Mouse (Mus musculus): ENCODE data around the gene Ifngr1. TPM values are rescaled to one million over a fixed set of nuclear protein-coding genes. Genes with fewer than 3 reads are reported as not detected.
A peak's percentile ranks its signal among the peaks of the same experiment; 100 is the strongest.

Gene Ifngr1
- 10 to 100 TPM; 25.7 to 28.1 TPM for total RNA-seq (2021)
- long read RNA-seq, experiment 1, transcript Ifngr1-201 (7 exons, 2,112 nt) = major isoform, 38 of 44 reads
- long read RNA-seq, experiment 1, partial matches to known transcripts = 1 of 44 reads
- long read RNA-seq, experiment 1, other reads (novel, unspliced or antisense) = 4 of 44 reads
- long read RNA-seq, experiment 2, transcript Ifngr1-201 (7 exons, 2,112 nt) = major isoform, 25 of 31 reads
- long read RNA-seq, experiment 2, partial matches to known transcripts = 1 of 31 reads
- long read RNA-seq, experiment 2, other reads (novel, unspliced or antisense) = 3 of 31 reads

GRCm38 (mm10) chr10:19591641-19592441, at the start of gene Ifngr1:
TSS of gene Ifngr1 (plus strand) at chr10:19591949.
- peak; percentile 99 to 100 for DNase-seq
- intact Hi-C loops (cut with DNase I) = no loop called here

DNA sequence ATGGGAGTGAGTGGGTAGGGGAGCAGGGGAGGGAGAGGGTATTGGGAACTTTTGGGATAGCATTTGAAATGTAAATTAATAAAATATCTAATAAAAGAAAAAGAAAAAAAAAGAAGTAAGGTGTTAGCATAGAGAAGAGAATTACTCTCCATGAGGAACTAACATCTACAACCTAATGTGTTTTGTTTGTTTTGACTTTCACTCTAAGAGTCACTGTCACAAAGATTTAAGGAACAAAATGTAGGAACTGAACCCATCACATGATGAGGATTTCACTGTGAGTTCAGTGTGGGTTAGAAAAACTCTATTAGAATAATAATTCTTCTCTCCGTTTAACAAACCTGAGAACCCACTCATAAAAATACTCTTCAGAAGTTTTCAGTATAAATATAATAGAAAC, 44.9 kb upstream of the Ifngr1 start:
- intact Hi-C loops (cut with DNase I) = no loop called here

GRCm38 (mm10) chr10:19548016-19548415, 43.7 kb upstream of the Ifngr1 start:
- intact Hi-C loops (cut with DNase I) = no loop called here
- DNase-seq = no peak

More for the DNA sequence above, 44.9 kb upstream of the Ifngr1 start:
- no peak for DNase-seq

- intact Hi-C loops (cut with DNase I) = no loop called here
- no peak for DNase-seq
These were observed 43.3 kb upstream of the Ifngr1 start for GRCm38 (mm10) chr10:19548491-19548890.

GRCm38 (mm10) chr10:19551585-19551984, 40.2 kb upstream of the Ifngr1 start:
- intact Hi-C loops (cut with DNase I) = no loop called here
- DNase-seq = no peak

GRCm38 (mm10) chr10:19553857-19554256, 37.9 kb upstream of the Ifngr1 start:
- intact Hi-C loops (cut with DNase I) = no loop called here
- DNase-seq = no peak

- intact Hi-C loops (cut with DNase I) = no loop called here
These were observed 34.1 kb upstream of the Ifngr1 start for GRCm38 (mm10) chr10:19557696-19558095.

DNA sequence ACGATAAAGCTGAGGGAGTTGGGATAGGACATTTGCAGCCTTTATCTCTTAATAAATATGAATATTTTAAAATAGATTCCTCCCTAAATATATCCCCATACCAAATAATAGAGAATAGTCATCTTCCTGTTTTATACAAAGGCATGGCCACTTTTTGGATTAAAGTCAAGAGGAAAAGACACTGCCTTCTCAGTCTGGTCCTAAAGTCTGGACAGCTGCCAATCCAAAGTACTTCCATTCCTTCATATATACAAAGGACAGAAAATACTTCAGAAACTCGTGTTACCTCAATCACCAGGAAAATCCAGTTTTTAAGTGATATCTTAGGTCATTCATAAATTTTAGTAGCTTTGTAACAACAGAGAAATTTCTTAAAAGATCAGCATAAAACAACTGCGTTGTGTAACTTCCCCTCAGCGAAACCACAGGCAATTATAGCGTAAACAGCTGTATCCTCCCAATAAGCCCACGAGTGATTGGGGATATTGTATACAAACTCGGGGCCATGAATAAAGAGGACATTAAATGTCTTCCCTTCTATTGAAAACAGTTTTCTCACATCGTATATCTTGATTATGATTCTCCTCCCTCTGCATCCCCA, 32.1 kb upstream of the Ifngr1 start:
- intact Hi-C loops (cut with DNase I) = no loop called here
- no peak for DNase-seq

More at GRCm38 (mm10) chr10:19557696-19558095, 34.1 kb upstream of the Ifngr1 start:
- no peak for DNase-seq

- no peak for DNase-seq
- intact Hi-C loops (cut with DNase I) = no loop called here
These were observed 29.2 kb upstream of the Ifngr1 start for GRCm38 (mm10) chr10:19562598-19562997.

- peak; percentile 32 to 46 for DNase-seq
- intact Hi-C loops (cut with DNase I) = no loop called here
These were observed 28.3 kb upstream of the Ifngr1 start for GRCm38 (mm10) chr10:19563443-19563861.

- intact Hi-C loops (cut with DNase I) = no loop called here
- no peak for DNase-seq
These were observed 24.3 kb upstream of the Ifngr1 start for GRCm38 (mm10) chr10:19567481-19567880.

DNA sequence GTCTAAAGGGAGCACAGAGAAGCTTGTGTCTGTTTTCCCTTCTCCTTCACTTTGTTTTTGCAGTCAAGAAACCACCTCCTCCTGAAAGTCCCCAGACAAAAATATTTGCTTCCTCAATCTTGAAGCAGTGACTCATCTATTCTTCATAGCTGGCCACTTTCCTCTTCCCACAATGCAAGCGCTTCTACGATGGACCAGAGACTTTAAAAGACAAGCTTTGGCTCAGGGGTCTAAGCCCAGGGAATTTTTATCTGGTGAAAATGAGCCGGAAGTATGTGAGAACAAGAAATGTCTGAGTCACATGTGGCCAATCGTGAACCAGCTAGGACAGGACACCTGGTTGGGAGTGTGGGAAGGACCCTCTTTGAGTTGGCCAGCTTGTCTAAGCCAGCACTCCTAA, 21.5 kb upstream of the Ifngr1 start:
- no peak for DNase-seq

DNA sequence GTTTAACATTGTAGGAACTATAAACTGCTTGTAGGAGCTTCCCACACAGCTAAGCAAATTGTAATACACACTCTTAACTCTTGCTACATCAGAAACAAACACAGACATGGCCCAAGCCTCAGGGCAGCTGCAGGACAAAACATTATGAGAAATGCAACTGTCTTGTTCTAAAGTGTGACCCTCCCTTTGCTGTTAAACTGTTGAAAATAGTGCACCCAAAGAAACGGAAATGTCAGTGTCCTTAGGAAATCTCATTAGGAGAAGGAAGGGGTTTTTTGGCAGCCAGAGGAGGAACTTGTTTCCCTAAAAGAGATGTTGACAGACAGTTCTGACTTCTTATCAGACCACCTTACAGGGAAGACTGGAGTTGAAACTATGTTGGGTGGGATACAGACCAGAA, 21.0 kb upstream of the Ifngr1 start:
- no peak for DNase-seq
- intact Hi-C loops (cut with DNase I) = no loop called here

More for the DNA sequence above, 21.5 kb upstream of the Ifngr1 start:
- intact Hi-C loops (cut with DNase I) = no loop called here

DNA sequence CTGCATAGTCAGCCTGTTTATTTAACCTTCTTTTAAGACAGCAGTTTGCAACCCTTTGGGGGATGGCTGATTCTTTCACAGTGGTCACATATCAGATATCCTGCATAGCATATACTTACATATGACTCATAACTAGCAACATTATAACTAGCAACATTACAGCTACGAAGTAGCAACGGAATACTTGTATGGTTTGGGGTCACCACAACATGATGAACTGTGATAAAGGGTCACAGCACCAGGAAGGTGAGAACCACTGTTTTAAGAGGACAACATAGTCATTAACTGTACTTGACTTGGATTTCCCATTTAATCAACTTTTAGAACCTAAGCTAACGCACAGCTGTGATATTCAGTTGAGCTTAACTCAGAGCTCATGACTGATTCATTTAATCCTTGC, 14.2 kb upstream of the Ifngr1 start:
- intact Hi-C loops (cut with DNase I) = no loop called here
- DNase-seq = no peak

GRCm38 (mm10) chr10:19578001-19578400, 13.7 kb upstream of the Ifngr1 start:
- DNase-seq = no peak
- intact Hi-C loops (cut with DNase I) = no loop called here

- DNase-seq = no peak
- intact Hi-C loops (cut with DNase I) = no loop called here
These were observed 13.3 kb upstream of the Ifngr1 start for GRCm38 (mm10) chr10:19578409-19578986.

GRCm38 (mm10) chr10:19580660-19581059, 11.1 kb upstream of the Ifngr1 start:
- DNase-seq = no peak
- intact Hi-C loops (cut with DNase I) = no loop called here

DNA sequence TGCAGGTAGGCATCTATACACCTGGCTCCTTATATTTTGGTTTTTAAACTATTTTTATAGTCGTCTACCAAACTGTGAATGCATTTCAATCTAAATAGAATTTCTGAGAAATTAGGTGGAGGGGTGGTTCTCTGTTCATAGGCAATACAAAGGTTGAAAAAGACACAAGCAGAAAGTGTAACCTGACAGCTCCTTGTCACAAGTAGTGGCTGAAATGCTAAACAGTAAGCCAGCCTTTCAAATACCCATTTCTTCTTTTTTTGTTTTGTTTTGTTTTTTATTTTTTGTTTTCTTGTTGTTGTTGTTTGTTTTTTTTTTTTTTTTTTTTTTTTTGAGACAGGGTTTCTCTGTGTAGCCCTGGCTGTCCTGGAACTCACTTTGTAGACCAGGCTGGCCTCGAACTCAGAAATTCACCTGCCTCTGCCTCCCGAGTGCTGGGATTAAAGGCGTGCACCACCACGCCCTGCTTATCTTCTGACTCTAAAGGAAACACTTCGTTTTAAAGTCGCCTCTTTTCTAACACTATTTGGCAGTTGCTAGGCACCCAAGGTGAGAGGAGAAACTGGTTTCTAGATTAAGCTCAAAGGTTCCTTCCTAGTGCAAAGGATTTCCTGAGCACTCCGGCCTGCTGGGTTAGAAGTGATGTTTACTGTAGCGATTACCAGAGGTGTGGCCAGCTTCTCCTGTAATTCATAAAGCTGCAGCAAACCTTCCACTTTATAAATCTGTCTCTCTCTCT, 9.7 kb upstream of the Ifngr1 start:
- no peak for DNase-seq
- intact Hi-C loops (cut with DNase I) = no loop called here

DNA sequence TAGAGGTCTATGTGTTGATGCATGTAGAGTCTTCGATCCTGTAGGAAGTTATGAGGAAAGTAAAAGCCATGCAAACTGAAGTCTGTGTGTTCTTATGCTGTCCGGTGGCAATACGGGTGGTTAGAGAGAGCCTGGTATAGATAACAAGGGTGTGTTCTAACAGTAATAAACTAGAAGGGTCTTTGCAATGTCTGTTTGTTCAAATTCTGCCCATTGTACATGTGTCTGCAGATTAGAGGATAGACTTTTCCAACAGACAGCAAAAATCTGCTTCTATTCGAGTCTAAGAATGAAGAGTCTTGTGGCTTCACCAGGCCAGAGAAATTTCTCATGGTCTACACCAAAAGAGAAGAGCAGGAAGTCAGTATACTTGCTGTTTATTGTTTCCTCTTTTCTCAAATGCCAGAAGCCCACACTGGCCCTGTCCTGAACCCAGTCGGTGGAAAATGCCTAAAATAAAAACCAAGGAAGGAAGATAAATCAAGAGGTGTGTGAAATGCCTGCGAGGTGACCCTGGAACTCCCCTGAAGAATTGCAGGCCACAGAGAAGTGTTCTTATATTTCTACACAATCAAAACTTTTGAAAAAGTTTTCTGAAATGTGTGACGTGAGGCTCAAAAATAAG, 8.8 kb upstream of the Ifngr1 start:
- intact Hi-C loops (cut with DNase I) = no loop called here
- DNase-seq = no peak

DNA sequence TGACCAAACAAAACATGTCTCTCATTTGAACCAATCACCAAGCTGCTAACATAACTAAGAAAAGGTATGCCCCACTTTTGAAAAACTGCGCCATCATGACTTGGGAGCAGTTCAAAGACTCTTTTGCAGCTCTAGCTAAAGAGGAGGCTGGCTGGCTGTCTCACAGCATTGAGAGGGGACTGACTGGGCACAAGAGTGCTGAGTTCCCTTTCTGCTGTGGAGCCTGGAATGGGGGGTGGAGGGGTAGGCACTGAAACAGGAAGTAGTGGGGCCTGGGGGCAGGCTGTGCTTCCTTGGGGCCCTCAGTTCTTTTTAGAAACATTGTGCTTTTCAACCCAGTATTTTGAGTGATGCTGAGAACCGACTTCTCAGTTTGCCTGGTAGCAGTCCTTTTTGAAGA, 7.7 kb upstream of the Ifngr1 start:
- intact Hi-C loops (cut with DNase I) = no loop called here
- DNase-seq = no peak
